Mouse (Mus musculus) T-helper 2 cell (primary cell): ENCODE data around the gene Dpysl5.

Experiments used
- in situ Hi-C: fragments of 300-600 bp; cut with MboI, MseI; formaldehyde crosslinking; loops from one replicate; pipeline ENCODE4 v1.15.1; 2025; ENCODE audit warnings: high pct_unique_total_duplicates

The Dpysl5 gene

DNA sequence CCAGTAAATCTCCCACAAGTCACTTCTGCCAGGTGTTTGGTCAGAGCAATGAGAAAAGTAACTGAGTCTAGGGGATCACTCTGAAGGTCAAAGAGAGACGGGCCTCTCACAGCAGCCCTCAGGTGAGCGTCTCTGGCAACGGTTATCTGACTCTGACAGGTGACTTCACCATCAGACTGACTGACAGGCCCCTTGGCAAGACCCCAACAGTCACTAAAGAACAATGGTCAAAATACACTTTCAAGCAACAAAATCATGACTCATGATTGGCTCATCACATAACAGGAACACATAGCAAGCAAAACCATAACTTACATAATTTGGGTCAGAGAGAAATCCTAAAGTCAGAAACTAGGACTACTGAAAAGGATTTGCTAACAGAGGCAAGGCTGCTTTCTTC, 9.5 kb upstream of the Dpysl5 start:
- in situ Hi-C loops: loop anchor here (5.0 kb wide), 1 partner anchor 95 kb away; no protein-coding TSS in a partner anchor

DNA sequence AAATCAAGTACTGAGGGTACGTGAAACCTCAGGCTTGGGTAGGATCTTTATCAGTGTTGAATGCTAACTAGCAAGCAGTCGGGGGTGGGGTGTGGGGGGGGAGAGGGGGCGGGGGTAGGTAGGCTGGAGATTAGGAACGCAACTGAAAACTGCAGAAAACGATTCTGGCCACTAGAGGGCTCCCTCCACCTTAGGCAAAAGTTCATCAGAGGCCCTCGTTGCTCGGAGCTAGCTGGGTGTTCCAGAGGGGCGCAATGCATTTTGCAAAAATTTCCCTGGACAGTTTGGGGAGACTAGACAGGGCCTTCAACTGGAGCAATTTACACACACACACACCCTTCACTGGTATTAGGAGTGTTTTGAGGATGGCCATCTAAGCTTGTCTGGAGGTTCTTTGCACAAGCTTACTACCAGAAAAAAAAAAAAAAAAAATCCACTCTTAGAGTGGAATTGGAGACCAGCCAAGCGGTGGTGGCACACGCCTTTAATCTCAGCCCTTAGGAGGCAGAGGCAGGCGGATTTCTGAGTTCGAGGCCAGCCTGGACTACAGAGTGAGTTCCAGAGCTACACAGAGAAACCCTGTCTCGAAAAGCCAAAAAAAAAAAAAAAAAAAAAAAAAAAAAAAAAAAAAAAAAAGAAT, 1.5 kb upstream of the Dpysl5 start:
- in situ Hi-C loops: loop anchor here (5.0 kb wide), 1 partner anchor 67 kb away; no protein-coding TSS in a partner anchor

DNA sequence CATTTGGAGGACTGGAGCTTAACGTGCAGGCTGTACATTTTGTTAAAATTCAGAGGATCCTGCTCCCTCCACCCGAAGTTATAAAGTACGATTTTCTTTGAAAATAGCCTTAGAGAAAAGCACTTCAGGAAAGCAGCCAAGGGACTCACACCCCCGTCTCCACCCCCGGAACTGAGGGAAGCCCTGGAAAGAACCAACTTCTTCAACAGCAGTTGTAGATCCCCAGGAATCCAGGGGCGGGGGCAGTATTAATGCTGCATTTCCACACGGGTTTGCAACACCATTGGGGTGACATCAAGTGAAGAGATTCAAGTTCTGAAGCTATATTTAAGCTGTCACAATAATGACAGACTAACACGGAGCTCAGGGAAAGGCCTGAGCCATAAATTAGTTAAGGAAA, 878 bp upstream of the Dpysl5 start:
- in situ Hi-C loops: loop anchor here (5.0 kb wide), 1 partner anchor 67 kb away; no protein-coding TSS in a partner anchor

GRCm38 (mm10) chr5:30712002-30712390, 632 bp downstream of the Dpysl5 start:
- in situ Hi-C loops: loop anchor here (5.0 kb wide), 1 partner anchor 65 kb away; no protein-coding TSS in a partner anchor

- in situ Hi-C loops: loop anchor here (5.0 kb wide), 1 partner anchor 65 kb away; no protein-coding TSS in a partner anchor
These were observed 1.3 kb downstream of the Dpysl5 start for GRCm38 (mm10) chr5:30712441-30713298.

GRCm38 (mm10) chr5:30713299-30713675, 1.9 kb downstream of the Dpysl5 start:
- in situ Hi-C loops: loop anchor here (5.0 kb wide), 1 partner anchor 64 kb away; no protein-coding TSS in a partner anchor

DNA sequence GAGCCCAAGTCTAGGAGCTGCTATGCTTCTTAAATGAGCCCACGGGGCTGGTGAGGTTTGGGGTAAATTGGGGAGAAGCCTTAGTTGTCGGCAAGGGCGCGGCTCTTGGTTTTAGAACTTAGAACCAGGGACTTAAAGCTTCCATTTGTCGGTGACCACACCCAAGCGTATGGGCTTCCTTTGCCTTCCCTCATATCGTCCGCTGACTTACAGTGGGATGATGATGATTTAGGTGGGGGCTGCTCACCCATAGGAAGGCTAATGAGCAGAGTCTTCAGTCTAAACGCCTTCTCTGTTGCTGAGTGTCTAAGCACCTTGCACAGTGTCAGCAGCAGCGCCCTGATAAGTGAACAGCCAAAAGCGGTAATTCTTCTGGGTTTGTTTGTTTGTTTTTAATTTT, 2.3 kb downstream of the Dpysl5 start:
- in situ Hi-C loops: loop anchor here (5.0 kb wide), 1 partner anchor 64 kb away; no protein-coding TSS in a partner anchor

GRCm38 (mm10) chr5:30716311-30716710, 4.9 kb downstream of the Dpysl5 start:
- in situ Hi-C loops: no loop called here

DNA sequence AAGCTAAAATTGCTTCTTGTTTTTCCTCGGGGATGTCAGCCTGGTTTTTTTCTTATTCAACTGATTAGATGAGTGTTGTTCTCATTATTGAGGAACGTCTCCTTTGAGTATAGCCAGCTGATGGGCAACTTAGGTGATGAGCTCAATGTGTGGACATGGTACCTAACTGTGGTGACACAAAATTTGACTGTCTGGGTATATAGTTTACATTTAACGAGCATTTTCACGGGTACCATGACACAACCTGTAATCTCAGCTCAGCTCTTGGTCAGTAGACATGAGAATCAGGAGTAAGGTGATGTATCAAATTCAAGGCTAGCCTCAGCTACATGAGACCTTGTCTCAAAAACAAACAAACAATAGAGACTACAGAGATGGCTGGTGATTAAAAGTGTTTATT, 6.1 kb downstream of the Dpysl5 start:
- in situ Hi-C loops: no loop called here

DNA sequence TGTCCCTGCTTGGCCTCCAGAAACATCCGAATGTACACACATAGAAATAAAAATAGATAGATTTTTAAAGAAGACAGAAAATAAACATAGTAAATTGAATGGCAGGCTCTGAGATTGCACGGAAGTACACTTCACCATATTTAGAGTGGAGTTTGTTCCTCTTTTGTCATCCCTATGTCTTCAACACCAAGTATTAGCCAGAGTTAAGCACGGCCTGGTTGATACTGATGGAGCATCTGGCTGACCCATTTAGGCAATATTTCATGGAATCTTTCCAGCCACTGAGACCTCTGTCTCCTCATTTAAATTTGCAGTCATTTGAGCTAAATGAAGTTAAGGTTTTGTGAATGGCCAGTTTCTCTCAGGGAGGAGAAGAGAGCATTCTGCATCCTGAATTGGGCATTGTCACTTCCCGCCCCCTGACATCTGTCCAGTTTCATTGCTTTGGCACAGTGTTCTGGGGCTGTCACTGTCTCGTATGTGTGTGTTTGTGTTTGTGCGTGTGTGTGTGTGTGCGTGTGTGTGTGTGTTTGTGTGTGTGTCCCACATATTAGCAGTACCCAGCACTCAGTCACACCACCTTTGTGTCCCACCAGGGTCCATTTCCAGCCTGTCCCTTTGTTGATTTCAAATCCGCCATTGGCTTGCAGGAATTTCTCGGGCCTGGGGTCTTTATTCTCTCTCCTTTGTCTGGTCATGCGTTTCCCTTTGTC, 6.8 kb downstream of the Dpysl5 start:
- in situ Hi-C loops: no loop called here

DNA sequence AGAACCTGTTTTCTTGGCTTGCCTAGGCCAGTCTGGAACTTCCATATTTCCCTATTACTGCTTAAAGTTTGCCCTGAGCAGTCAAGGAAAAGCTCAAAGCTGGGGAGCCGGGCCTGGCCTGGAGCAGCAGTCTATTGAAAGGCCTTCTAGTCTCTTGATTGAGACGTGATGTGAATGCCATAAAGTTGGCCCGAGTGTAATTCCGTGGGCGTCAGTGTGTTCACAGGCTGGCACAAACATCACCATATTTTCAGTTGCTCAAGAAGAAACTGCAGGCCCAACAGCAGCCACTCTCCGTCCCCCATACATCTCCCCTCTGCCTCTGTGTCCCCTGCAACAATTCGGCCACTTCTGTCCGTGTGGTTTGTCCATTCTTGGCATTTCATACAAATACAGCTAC, 10.6 kb downstream of the Dpysl5 start:
- in situ Hi-C loops: no loop called here

GRCm38 (mm10) chr5:30726151-30726693, 14.9 kb downstream of the Dpysl5 start:
- in situ Hi-C loops: no loop called here

DNA sequence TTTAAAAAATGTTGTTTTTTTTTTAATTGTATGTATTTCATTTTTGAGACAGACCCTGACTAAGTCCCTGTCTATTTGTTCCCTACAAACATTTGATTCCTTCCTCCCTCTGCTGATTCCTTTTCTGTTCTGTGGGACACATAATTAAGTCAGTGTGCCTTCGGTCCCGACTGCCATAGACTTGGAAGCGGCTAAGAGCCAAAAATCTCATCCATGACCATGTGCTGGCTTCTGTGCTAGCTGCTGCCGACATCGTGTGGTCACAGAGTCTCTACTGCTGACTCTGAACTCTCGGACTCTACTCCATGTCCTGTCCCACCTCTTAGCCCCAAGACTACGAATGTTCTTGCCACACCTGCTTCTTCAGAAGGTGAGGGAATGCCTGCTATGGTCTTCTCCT, 21.1 kb downstream of the Dpysl5 start:
- in situ Hi-C loops: no loop called here

DNA sequence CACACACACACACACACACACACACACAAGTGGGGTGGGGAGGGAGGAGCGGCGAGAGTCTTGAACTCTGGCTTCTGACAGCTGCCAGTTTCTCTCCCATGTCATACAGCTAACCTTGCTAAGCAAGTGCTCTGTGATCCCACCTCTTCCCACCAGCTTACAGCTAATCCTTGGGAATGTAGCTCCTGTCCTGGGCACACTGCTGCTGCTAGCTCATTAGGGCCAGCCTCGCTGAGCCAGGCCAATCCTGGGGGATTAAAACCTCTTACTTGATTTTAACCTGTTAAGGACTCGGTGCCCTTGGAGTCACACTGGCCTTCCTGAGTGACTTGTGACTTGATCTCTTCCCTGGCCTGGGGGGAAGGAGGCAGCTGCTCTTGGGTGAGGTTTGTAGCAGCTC, 23.3 kb downstream of the Dpysl5 start:
- in situ Hi-C loops: no loop called here

- in situ Hi-C loops: no loop called here
These were observed 26.9 kb downstream of the Dpysl5 start for GRCm38 (mm10) chr5:30738127-30738828.

DNA sequence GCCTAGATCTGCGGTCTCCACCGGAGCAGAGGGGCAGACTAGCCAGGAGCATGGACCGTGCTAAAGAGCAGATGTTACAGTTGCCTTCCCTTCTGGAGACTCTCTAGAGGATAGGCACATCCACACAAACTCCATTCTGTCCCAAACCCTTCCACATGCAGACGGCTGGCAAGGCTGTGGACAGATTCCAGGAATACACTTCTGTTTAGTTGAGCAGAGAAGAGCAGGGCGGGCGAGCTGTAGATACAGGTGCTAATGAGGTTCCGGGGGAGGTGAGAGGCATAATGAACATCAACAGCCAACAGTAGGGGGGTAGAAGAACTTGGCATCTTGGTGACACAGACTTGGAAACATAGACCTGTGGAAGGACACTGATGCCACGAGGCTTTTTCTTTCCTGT, 28.2 kb downstream of the Dpysl5 start:
- in situ Hi-C loops: no loop called here

DNA sequence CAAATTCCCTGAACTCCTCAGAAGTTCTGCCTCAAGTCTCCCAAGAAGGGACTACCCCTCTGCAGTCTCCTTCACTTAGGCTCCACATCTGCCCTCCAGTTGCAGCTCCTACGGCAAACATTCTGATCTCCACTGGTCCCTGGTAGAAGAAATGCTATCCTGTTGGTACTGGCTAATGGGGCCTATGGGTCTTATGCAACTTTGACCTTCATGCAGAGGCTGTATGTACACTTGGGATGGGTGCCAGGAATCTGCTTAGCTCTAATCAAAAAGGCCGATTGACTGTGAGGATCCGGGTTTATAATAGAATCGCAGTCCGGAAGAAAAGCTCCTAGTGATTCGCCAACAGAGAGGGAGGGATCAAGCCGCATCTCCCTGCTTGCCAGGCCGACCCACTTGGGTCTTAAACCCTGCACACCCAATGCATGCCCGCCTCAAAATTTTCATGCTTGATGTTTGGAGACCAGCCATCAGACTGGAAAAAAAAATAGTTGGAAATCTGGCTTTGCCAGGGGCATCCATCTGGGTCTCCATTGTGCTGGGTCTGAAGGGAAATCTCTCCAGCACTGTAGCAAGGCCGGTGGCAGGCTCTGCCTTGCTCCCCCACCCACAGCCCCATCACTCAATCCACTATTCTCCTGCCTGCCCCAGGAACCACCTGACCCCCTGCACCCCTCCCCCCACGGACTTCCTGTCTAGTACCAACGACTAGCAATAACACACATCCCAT, 38.4 kb downstream of the Dpysl5 start:
- in situ Hi-C loops: loop anchor here (10.0 kb wide), 1 partner anchor 1345 kb away; no protein-coding TSS in a partner anchor

DNA sequence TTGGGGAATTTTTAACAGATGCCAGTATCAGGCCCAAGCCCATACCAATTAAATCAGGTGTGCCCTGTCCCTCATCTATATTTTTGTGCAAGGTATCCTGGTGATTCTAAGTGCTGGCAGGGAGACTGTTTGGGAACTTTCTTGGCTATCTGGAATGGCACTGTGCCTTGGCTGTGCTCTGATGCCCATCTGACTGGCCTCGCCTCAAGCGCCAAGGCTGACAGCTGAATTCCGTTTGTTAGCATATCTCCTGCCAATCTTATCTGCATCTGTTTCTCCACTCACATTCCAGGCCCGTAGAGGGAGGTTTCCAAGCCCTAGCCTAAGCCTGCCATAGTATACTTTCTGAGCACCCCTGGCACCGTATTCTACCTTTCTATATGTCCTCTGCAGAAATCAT, 39.7 kb downstream of the Dpysl5 start:
- in situ Hi-C loops: no loop called here

DNA sequence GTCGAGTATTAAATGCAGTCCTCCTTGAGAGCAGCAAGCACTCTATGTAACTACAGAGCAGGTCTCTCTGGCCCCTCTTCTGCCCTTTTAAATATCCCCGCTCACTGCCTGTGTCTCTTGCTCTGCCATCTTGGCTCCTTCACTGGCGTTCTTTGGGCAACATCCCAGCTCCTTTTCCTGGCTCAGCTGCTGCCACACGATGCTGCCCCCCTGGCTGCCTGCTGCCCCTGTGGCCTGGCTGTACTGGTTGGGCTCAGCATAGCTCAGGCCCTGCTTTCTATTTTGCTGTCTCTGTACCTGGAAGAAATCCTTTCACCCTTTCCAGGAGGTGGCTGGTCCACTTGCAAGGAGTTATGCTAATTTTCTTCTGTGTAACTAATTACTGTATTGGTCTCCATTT, 41.8 kb downstream of the Dpysl5 start:
- in situ Hi-C loops: no loop called here

DNA sequence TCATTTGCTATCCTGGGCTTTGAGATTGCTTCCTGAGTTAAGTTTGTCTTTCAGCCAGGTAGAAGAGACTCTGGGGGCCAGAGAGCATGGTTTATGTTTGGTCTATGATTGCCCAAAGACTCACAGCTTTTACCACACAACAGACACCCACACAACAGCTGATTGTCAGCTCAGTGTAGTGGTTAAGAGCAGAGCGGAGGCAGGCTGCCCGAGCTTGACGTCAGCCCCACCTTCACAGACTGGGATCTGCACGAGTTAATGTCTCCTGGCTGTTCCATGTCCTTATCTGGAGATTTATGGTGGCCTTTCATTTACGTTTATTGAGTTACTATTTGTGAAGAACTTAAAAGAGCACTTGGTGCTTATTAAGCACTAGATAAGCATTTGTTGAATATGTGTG, 43.9 kb downstream of the Dpysl5 start:
- in situ Hi-C loops: no loop called here
